Mouse (Mus musculus): ENCODE measurements around the gene Bahd1. TPM values are rescaled to one million over a fixed set of nuclear protein-coding genes. Genes with fewer than 3 reads are reported as not detected.
A peak's percentile ranks its signal among the peaks of the same experiment; 100 is the strongest.

Gene Bahd1
- polyA plus RNA-seq, 1 experiment from 2014 or later, result 1.3 TPM

DNA sequence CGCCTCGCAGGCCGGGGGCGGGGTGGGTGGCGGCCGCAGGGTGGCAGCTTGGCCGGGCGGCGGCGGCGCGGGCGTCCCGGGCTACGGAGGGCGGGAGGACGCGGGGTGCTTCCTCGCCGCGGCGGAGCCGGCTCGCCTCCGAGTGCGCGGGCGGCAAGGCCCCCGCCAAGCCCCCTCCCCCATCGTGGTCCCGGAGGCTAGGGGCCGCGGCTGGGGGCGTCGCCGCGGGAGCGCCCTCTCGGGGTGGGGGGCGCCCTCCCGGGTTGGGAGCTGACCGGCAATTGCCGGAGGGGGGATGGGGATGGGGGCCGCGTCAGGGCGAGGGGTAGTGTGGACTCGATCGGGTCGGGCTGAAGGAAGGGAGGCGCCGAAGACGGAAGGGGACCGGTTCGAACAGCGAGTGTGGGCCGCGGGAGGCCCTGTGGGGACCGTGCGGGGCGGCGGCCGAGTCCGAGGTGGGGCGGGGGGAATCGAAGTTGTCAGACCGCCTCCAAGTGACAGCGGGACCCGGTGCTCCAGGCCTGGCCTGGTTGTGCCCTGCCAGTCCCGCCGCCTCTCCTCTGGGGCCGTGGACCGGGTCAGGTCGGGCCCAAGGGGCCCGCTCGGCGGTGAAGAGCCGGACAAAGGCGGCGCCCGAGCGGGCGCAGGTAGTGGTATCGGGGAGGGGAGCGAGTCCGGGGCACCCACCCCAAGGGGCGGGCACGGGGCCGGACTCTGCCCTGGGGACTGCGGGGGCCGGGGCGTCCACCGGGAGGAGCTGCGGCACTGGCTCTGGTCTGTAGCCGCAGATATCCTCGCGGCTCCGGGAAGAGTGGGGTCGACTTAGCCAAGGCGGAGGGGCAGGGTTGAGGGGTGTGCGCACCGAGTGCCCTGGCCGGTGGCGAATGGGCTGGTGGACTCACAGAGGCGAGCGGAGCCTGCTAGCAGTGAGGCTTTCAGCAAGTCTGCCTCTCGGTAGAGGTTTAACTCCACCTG, 2.2 kb downstream of the Bahd1 start:
- Histone ChIP-seq H3K36me3 (ENCODE audit: control insufficient read depth, insufficient read depth, low read length) (no peaks in the 10 kb centered on the region), H3K27me3 (ENCODE audit: control insufficient read depth, insufficient read depth, low read length) (peaks cover 29% of the 10 kb centered on the region), H3K4me2 (ENCODE audit: low read depth, low read length, severe bottlenecking) (peak overlapping the region; percentile 99), H3K4me3 (ENCODE audit: low read depth, low read length) (peak overlapping the region; percentile 91), H3K27ac (ENCODE audit: low read depth, low read length) (0 out of 2 replicates have a peak overlapping the region, but pooled peaks have one; percentile 57), H3K9ac (ENCODE audit: low read length) (peak overlapping the region; percentile 81), H3K9me3 (ENCODE audit: control insufficient read depth, low read length) (no peaks in the 10 kb centered on the region), H3K4me1 (replicated peaks; ENCODE audit: control insufficient read depth, insufficient read depth, low read length) (peaks cover 22% of the 10 kb centered on the region)
- ATAC-seq (replicated peaks; ENCODE audit: low FRiP score) (peak; percentile 22), DNase-seq (ENCODE audit: low spot score) (peak; percentile 81)
- under 1% methylated on average over 90 of the region's 106 CpGs for WGBS

DNA sequence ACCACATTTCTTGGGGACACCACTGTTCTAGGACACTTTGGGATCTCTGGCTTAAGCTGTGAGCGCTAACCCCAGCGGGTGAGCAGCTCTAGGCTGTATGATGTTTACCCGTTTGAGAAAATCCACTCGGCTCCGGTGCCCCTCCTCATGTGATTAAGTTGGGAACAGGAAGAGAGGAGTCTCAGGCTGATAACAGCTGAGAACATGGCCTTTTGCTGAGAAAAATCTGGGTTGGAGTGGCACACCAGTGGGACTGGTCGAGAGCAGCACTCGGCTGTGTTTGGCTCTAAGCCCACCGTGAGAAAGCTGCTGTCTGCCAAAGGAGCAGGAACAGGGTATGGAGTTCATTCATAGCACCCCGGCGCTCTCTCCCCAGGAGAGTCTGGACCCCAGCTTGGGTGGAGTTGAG, 3.2 kb downstream of the Bahd1 start:
- Histone ChIP-seq H3K27ac (ENCODE audit: low read depth, low read length) (no peak overlapping the region), H3K9ac (ENCODE audit: low read length) (peak overlapping the region; percentile 16; the same call in 1 of the 2 replicates), H3K36me3 (ENCODE audit: control insufficient read depth, insufficient read depth, low read length) (no peaks in the 10 kb centered on the region), H3K27me3 (ENCODE audit: control insufficient read depth, insufficient read depth, low read length) (peaks cover 19% of the 10 kb centered on the region), H3K4me3 (ENCODE audit: low read depth, low read length) (peak overlapping the region; percentile 91), H3K9me3 (ENCODE audit: control insufficient read depth, low read length) (no peaks in the 10 kb centered on the region), H3K4me2 (ENCODE audit: low read depth, low read length, severe bottlenecking) (peak overlapping the region; percentile 99; the same call in 1 of the 2 replicates), H3K4me1 (replicated peaks; ENCODE audit: control insufficient read depth, insufficient read depth, low read length) (peaks cover 14% of the 10 kb centered on the region)
- 13% methylated on average over 10 of the region's 10 CpGs for WGBS
- DNase-seq (ENCODE audit: low spot score) (no peak), ATAC-seq (replicated peaks; ENCODE audit: low FRiP score) (no peak)

DNA sequence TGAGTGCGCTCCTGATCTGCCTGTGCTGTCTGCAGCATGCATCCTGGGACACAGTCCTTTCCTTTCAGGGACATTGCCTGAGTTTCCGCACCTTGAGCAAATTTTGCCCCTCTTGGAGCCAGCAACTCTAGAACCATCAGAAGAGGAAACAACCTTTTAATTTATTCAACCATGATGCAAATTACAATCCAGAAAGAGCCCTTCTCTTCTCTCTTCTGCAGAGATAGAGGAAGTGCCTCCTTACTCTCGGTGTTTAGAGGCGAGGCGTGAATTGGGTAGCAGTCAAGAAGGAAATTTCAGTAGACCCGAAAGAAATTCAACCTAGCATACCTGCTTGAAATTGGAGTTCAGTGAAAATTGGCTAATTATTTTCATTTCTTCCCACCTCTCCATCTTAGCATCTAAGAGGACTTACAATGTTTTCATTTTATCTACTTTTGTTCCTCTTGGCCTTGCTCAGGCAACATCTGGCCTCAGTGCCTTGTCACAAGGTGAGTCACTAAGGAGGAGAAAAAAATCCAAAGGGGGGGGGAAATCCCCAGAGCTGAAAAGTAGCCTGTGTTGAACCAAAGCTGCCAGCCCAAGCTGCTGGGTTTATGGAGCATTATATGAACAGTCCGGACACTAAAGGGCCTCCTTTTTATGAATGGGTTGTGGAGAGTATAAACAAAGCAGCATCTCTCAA, 5.4 kb downstream of the Bahd1 start:
- no peak overlapping the region for H3K9ac ChIP-seq (ENCODE audit: low read length)
- peaks cover 11% of the 10 kb centered on the region for H3K4me1 ChIP-seq (replicated peaks; ENCODE audit: control insufficient read depth, insufficient read depth, low read length)
- no peak overlapping the region for H3K4me2 ChIP-seq (ENCODE audit: low read depth, low read length, severe bottlenecking)
- no peak overlapping the region for H3K4me3 ChIP-seq (ENCODE audit: low read depth, low read length)
- H3K27ac ChIP-seq (ENCODE audit: low read depth, low read length), result no peak overlapping the region
- DNase-seq (ENCODE audit: low spot score) (no peak), ATAC-seq (replicated peaks; ENCODE audit: low FRiP score) (no peak)
- WGBS, result 86% methylated on average over 7 of the region's 7 CpGs
- H3K9me3 ChIP-seq (ENCODE audit: control insufficient read depth, low read length), result no peaks in the 10 kb centered on the region
- H3K27me3 ChIP-seq (ENCODE audit: control insufficient read depth, insufficient read depth, low read length), result no peaks in the 10 kb centered on the region
- H3K36me3 ChIP-seq (ENCODE audit: control insufficient read depth, insufficient read depth, low read length), result no peaks in the 10 kb centered on the region

DNA sequence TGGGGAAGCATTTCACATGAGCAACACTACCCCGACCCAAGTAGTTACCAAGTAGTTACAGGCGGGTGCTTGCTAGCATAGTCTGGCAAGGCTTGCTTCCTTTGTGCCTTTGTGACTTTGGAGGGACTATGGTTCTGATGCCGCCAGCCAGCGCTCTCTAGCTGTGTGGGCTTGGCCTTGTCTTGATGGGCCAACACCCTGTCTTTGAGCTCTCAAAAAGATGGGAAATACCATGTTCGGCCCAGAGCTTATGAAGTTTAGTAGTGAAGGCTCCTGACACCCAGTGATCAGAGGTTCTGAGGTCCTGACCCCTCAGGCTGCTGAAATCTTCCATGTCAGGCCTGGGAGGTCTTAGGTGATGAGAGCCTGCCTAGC, 5.9 kb downstream of the Bahd1 start:
- H3K9ac ChIP-seq (ENCODE audit: low read length), result no peak overlapping the region
- peaks cover 11% of the 10 kb centered on the region for H3K4me1 ChIP-seq (replicated peaks; ENCODE audit: control insufficient read depth, insufficient read depth, low read length)
- no peaks in the 10 kb centered on the region for H3K9me3 ChIP-seq (ENCODE audit: control insufficient read depth, low read length)
- H3K27me3 ChIP-seq (ENCODE audit: control insufficient read depth, insufficient read depth, low read length), result no peaks in the 10 kb centered on the region
- no peak overlapping the region for H3K4me2 ChIP-seq (ENCODE audit: low read depth, low read length, severe bottlenecking)
- ATAC-seq (replicated peaks; ENCODE audit: low FRiP score) (no peak), DNase-seq (ENCODE audit: low spot score) (no peak)
- H3K27ac ChIP-seq (ENCODE audit: low read depth, low read length), result no peak overlapping the region
- 78% methylated on average over 5 of the region's 5 CpGs for WGBS
- H3K36me3 ChIP-seq (ENCODE audit: control insufficient read depth, insufficient read depth, low read length), result no peaks in the 10 kb centered on the region
- H3K4me3 ChIP-seq (ENCODE audit: low read depth, low read length), result no peak overlapping the region

DNA sequence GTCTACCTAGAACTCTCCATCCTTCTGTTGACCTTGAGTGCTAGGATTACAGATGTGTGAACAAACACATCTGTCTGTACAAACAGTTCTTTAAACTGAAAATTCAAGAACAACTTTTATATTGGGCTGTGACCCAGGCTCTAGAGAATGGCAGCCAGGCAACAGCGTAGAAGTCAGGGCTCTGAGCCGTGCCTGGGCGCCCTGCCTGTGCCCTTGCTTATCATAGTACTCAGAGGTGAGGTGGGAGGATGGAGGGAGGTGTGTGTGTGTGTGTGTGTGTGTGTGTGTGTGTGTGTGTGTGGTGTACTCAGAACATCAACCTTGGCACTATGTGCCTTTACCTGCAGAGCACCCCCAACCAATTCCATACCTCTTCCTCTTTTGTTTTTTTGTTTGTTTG, 7.6 kb downstream of the Bahd1 start:
- Histone ChIP-seq H3K4me2 (ENCODE audit: low read depth, low read length, severe bottlenecking) (no peak overlapping the region), H3K36me3 (ENCODE audit: control insufficient read depth, insufficient read depth, low read length) (no peaks in the 10 kb centered on the region), H3K4me3 (ENCODE audit: low read depth, low read length) (no peak overlapping the region), H3K9me3 (ENCODE audit: control insufficient read depth, low read length) (no peaks in the 10 kb centered on the region), H3K9ac (ENCODE audit: low read length) (no peak overlapping the region), H3K27ac (ENCODE audit: low read depth, low read length) (no peak overlapping the region), H3K27me3 (ENCODE audit: control insufficient read depth, insufficient read depth, low read length) (no peaks in the 10 kb centered on the region), H3K4me1 (replicated peaks; ENCODE audit: control insufficient read depth, insufficient read depth, low read length) (peaks cover 9% of the 10 kb centered on the region)
- DNase-seq (ENCODE audit: low spot score) (no peak), ATAC-seq (replicated peaks; ENCODE audit: low FRiP score) (no peak)
- 90% methylated on average over 3 of the region's 3 CpGs for WGBS

DNA sequence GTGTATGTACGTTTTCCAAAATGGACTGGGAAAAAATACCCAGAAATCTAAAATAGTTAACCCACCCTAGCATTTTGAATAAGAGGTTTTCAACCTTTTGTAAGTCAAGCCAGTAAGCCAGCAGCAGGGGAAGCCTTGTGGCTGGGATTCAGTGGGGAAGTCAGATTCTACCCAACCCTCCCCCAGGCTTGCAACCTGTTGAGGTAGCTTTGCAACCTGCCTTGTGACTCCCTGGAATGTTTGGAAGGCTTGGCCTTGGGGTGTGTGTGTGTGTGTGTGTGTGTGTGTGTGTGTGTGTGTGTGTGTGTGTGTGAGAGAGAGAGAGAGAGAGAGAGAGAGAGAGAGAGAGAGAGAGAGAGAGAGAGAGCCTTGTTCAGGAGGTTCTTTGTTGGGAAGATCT, 9.0 kb downstream of the Bahd1 start:
- Histone ChIP-seq H3K4me3 (ENCODE audit: low read depth, low read length) (no peak overlapping the region), H3K36me3 (ENCODE audit: control insufficient read depth, insufficient read depth, low read length) (no peaks in the 10 kb centered on the region), H3K9ac (ENCODE audit: low read length) (no peak overlapping the region), H3K9me3 (ENCODE audit: control insufficient read depth, low read length) (no peaks in the 10 kb centered on the region), H3K4me1 (replicated peaks; ENCODE audit: control insufficient read depth, insufficient read depth, low read length) (peaks cover 14% of the 10 kb centered on the region; the same call in 1 of the 2 replicates), H3K27ac (ENCODE audit: low read depth, low read length) (no peak overlapping the region), H3K27me3 (ENCODE audit: control insufficient read depth, insufficient read depth, low read length) (no peaks in the 10 kb centered on the region), H3K4me2 (ENCODE audit: low read depth, low read length, severe bottlenecking) (no peak overlapping the region)
- ATAC-seq (replicated peaks; ENCODE audit: low FRiP score) (no peak), DNase-seq (ENCODE audit: low spot score) (no peak)
- 33% methylated on average over 1 of the region's 1 CpGs for WGBS

DNA sequence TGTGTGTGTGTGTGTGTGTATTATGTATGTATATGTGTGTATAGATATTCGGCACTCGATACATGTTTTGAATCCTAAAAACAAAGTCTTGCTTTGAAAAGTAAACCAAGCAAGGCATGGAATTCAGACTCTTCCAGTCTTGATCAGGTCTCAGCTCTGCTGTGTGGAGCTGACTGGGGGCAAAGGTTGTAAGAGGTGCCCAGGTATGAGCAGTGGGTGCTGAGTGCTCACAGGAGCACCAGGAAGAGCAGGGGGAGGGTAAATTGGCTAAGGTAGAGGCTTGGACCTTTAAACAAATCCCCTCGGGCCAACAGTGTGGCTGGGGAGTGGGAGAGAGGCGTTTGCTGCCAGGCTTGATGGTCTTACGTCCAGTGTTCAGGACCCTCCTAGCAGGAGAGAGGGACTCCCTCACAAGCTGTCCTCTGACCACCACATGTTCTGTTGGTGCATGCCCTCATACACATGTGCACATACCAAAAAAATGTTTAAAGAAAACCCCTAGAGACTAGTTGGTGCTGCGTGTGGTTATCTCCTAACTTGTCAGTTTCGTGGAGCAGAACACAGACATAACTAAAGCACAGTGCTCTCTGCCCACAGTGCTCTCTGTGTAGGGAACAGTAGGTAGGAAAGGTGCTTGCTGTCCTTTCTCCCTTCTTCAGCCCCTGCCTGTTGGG, 10.6 kb downstream of the Bahd1 start:
- H3K4me3 ChIP-seq (ENCODE audit: low read depth, low read length), result no peak overlapping the region
- no peaks in the 10 kb centered on the region for H3K9me3 ChIP-seq (ENCODE audit: control insufficient read depth, low read length)
- H3K36me3 ChIP-seq (ENCODE audit: control insufficient read depth, insufficient read depth, low read length), result no peaks in the 10 kb centered on the region
- 80% methylated on average over 7 of the region's 7 CpGs for WGBS
- ATAC-seq (replicated peaks; ENCODE audit: low FRiP score) (no peak), DNase-seq (ENCODE audit: low spot score) (no peak)
- H3K9ac ChIP-seq (ENCODE audit: low read length), result no peak overlapping the region
- peaks cover 18% of the 10 kb centered on the region; the same call in 1 of the 2 replicates for H3K4me1 ChIP-seq (replicated peaks; ENCODE audit: control insufficient read depth, insufficient read depth, low read length)
- H3K27ac ChIP-seq (ENCODE audit: low read depth, low read length), result no peak overlapping the region
- H3K27me3 ChIP-seq (ENCODE audit: control insufficient read depth, insufficient read depth, low read length), result no peaks in the 10 kb centered on the region
- no peak overlapping the region for H3K4me2 ChIP-seq (ENCODE audit: low read depth, low read length, severe bottlenecking)

DNA sequence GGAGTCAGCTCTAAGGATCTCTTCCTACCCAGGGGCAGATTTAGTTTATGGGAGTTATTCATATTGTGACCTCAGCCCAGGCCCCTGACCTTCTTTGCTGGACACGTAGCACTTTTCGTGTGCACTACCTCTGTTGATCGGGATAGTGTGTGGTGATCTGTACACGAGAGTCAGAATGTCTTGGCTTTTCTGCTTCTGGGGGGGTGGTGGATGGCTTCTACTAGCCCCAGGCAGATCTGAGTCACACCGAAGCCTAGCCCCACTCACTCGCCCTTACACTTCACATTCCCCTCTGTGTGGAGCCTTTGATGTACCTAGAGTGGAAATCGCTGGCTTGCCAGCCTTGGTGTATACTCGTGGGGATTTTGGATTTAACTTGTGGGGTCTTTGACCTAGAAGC, 12.5 kb downstream of the Bahd1 start:
- H3K9ac ChIP-seq (ENCODE audit: low read length), result no peak overlapping the region
- DNase-seq (ENCODE audit: low spot score) (no peak), ATAC-seq (replicated peaks; ENCODE audit: low FRiP score) (no peak)
- no peaks in the 10 kb centered on the region for H3K36me3 ChIP-seq (ENCODE audit: control insufficient read depth, insufficient read depth, low read length)
- WGBS, result 76% methylated on average over 8 of the region's 8 CpGs
- H3K4me2 ChIP-seq (ENCODE audit: low read depth, low read length, severe bottlenecking), result no peak overlapping the region
- H3K4me1 ChIP-seq (replicated peaks; ENCODE audit: control insufficient read depth, insufficient read depth, low read length), result peaks cover 18% of the 10 kb centered on the region; the same call in 1 of the 2 replicates
- H3K27me3 ChIP-seq (ENCODE audit: control insufficient read depth, insufficient read depth, low read length), result no peaks in the 10 kb centered on the region
- H3K9me3 ChIP-seq (ENCODE audit: control insufficient read depth, low read length), result no peaks in the 10 kb centered on the region
- no peak overlapping the region for H3K27ac ChIP-seq (ENCODE audit: low read depth, low read length)
- H3K4me3 ChIP-seq (ENCODE audit: low read depth, low read length), result no peak overlapping the region

Data from forebrain, embryonic 11.5 days (tissue).